Comparison of ENCODE assay signal across 13 mouse cellular contexts in genomic region chr13:41513456-41513855, GRCm38 (mm10).
"Had no signal": no experiment of that assay in that cellular context is flagged by ENCODE, and none has a peak within 500 bp of the region (broad histone marks: within the 10 kb centered on the region; RNA-seq: fewer than 3 reads in every experiment).

No protein-coding gene starts in this region.

- H3K9ac ChIP-seq: liver, embryonic 13.5 days; liver, postnatal 0 days; midbrain, embryonic 13.5 days; neural tube, embryonic 15.5 days had no signal

- ATAC-seq: intestine, postnatal 0 days; liver, postnatal 0 days; midbrain, embryonic 13.5 days had no signal

- DNase-seq: kidney, adult 8-10 months; kidney, postnatal 25 days; liver, embryonic 13.5 days; liver, postnatal 0 days; right cerebral cortex, adult 18-20 months; right cerebral cortex, postnatal 25 days had no signal

- H3K4me1 ChIP-seq: liver, embryonic 13.5 days; neural tube, embryonic 15.5 days had no signal

- H3K27ac ChIP-seq: left cerebral cortex, adult 2 months; limb, embryonic 10.5 days; liver, embryonic 13.5 days; midbrain, embryonic 13.5 days; neural tube, embryonic 15.5 days; stomach, postnatal 0 days had no signal

- H3K4me2 ChIP-seq: liver, embryonic 13.5 days; midbrain, embryonic 13.5 days; neural tube, embryonic 15.5 days had no signal

- H3K9me3 ChIP-seq: limb, embryonic 10.5 days; liver, embryonic 13.5 days; midbrain, embryonic 13.5 days; neural tube, embryonic 15.5 days had no signal

- H3K4me3 ChIP-seq: left cerebral cortex, adult 2 months; limb, embryonic 10.5 days; liver, embryonic 13.5 days; midbrain, embryonic 13.5 days; myocyte; neural tube, embryonic 15.5 days had no signal

- H3K36me3 ChIP-seq: limb, embryonic 10.5 days; liver, embryonic 13.5 days; midbrain, embryonic 13.5 days; neural tube, embryonic 15.5 days had no signal

- H3K27me3 ChIP-seq: liver, embryonic 13.5 days; midbrain, embryonic 13.5 days; neural tube, embryonic 15.5 days had no signal
